Mouse (Mus musculus): Measurements from ENCODE around the gene Mfn1.

DNA sequence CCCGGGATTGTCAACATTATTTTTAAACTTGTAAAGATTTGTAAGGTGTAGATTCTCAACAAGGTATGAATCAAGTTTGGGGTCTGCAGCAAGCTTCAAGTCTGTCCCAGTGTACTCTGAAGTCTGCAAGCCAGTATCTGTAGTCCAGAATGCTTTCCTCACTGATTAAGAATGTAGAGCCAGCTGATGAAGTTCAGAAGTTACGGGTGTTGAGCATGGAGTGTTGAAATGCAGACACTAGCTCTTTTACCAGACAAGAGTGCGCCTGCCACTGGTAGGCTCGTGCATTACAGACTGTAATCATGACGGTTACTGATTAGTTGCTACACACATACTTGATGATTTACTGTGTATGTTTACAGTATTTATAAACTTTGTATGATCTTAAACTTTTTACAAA is 49.5 kb downstream of the Mfn1 start:
- TF ChIP-seq USF1 (IDR thresholded peaks at IDR 0.05; ENCODE audit: low read depth, low read length) (no peak), BHLHE40 (IDR thresholded peaks at IDR 0.05; ENCODE audit: low read depth, low read length) (no peak), ZKSCAN1 (IDR thresholded peaks at IDR 0.05; ENCODE audit: borderline replicate concordance, low read depth, low read length) (no peak), GABPA (IDR thresholded peaks at IDR 0.05; ENCODE audit: insufficient replicate concordance, low read depth, low read length) (no peak), RAD21 (IDR thresholded peaks at IDR 0.05; ENCODE audit: low read depth, low read length) (no peak), USF2 (conservative IDR thresholded peaks at IDR 0.05; ENCODE audit: low read depth, low read length) (no peak), JUN (IDR thresholded peaks at IDR 0.05; ENCODE audit: insufficient read depth, low read depth, low read length) (no peak), MYC (IDR thresholded peaks at IDR 0.05; ENCODE audit: low read depth, low read length) (no peak), POLR2A (IDR thresholded peaks at IDR 0.05; ENCODE audit: low read depth, low read length) (no peak), NRF1 (IDR thresholded peaks at IDR 0.05; ENCODE audit: low read depth, low read length) (no peak), KAT2A (IDR thresholded peaks at IDR 0.05; ENCODE audit: insufficient replicate concordance, low read length) (no peak), CTCF (conservative IDR thresholded peaks at IDR 0.05 in 1 of 2, IDR thresholded peaks at IDR 0.05 in 1 of 2; ENCODE audit: low read depth in 2 of 2, low read length in 2 of 2) (no peak), E2F4 (IDR thresholded peaks at IDR 0.05; ENCODE audit: insufficient replicate concordance, low read depth, low read length) (no peak), ZNF384 (IDR thresholded peaks at IDR 0.05; ENCODE audit: low read depth, low read length) (no peak)

Measured in CH12.LX (cell line).